Mouse (Mus musculus): Measurements from ENCODE around the gene Armh1. TPM values are rescaled to one million over a fixed set of nuclear protein-coding genes. Genes with fewer than 3 reads are reported as not detected.

Armh1 gene
- polyA plus RNA-seq, 1 experiment from 2014 or later, result 1.5 TPM

DNA sequence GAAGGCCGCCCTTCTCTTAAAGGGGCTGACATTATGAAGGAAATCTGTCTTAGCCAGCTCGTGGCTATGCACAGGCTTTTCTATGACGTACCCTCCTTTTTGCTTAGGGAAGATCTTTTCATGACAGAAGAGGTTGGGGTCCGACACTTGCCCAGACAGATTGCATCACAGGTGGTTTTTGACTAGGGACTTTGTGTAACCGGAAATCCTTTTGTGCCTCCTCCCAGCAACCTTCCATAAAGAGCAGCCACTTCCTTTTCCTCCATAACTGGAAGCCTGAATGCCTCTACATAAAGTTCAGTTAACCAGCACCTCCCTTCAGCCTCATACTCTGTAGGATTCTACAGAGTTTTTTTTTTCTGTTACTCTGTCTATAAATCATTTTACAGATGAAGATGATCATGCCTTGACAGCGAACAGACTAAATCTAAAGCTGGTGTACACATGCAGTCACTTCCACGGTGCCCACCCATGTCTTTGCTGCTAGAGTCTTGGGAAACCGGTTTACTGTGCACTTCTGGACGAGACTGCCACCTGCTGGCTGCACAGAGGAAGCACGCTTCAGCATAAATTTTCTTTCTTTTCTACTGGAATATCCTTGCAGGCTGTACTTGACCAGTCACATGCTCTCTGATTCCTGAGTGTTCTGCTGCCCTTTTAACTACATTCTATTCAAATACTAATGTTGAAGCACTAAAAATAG is 33.3 kb downstream of the Armh1 start:
- 37% methylated on average over 10 of the region's 10 CpGs for WGBS
- no peak overlapping the region for H3K4me3 ChIP-seq (replicated peaks)
- no peaks in the 10 kb centered on the region for H3K9me3 ChIP-seq (replicated peaks)
- no peak overlapping the region for H3K27ac ChIP-seq (replicated peaks)
- no peaks in the 10 kb centered on the region for H3K36me3 ChIP-seq
- H3K4me1 ChIP-seq, result no peaks in the 10 kb centered on the region
- H3K4me2 ChIP-seq, result no peak overlapping the region
- H3K27me3 ChIP-seq (replicated peaks), result no peaks in the 10 kb centered on the region
- peak; percentile 53; the same call in 1 of the 2 replicates for ATAC-seq (ENCODE audit: low FRiP score)
- H3K9ac ChIP-seq (replicated peaks), result no peak overlapping the region

- no peak overlapping the region for H3K4me3 ChIP-seq (replicated peaks)
- H3K9me3 ChIP-seq (replicated peaks), result no peaks in the 10 kb centered on the region
- no peaks in the 10 kb centered on the region for H3K36me3 ChIP-seq
- H3K4me1 ChIP-seq, result no peaks in the 10 kb centered on the region
- no peaks in the 10 kb centered on the region for H3K27me3 ChIP-seq (replicated peaks)
- no peak for ATAC-seq (ENCODE audit: low FRiP score)
- no peak overlapping the region for H3K4me2 ChIP-seq
- no peak overlapping the region for H3K9ac ChIP-seq (replicated peaks)
- H3K27ac ChIP-seq (replicated peaks), result no peak overlapping the region
- 78% methylated on average over 5 of the region's 5 CpGs for WGBS
These were observed 34.9 kb downstream of the Armh1 start for GRCm38 (mm10) chr4:117217029-117217428.

- H3K27me3 ChIP-seq (replicated peaks), result no peaks in the 10 kb centered on the region
- H3K27ac ChIP-seq (replicated peaks), result no peak overlapping the region
- H3K9me3 ChIP-seq (replicated peaks), result no peaks in the 10 kb centered on the region
- 0 out of 2 replicates have a peak, but pooled peaks cover 3% of the 10 kb centered on the region for H3K4me1 ChIP-seq
- no peaks in the 10 kb centered on the region for H3K36me3 ChIP-seq
- H3K4me2 ChIP-seq, result no peak overlapping the region
- no peak overlapping the region for H3K4me3 ChIP-seq (replicated peaks)
- 88% methylated on average over 6 of the region's 6 CpGs for WGBS
- ATAC-seq (ENCODE audit: low FRiP score), result no peak
- no peak overlapping the region for H3K9ac ChIP-seq (replicated peaks)
These were observed 37.7 kb downstream of the Armh1 start for GRCm38 (mm10) chr4:117214250-117214649.

DNA sequence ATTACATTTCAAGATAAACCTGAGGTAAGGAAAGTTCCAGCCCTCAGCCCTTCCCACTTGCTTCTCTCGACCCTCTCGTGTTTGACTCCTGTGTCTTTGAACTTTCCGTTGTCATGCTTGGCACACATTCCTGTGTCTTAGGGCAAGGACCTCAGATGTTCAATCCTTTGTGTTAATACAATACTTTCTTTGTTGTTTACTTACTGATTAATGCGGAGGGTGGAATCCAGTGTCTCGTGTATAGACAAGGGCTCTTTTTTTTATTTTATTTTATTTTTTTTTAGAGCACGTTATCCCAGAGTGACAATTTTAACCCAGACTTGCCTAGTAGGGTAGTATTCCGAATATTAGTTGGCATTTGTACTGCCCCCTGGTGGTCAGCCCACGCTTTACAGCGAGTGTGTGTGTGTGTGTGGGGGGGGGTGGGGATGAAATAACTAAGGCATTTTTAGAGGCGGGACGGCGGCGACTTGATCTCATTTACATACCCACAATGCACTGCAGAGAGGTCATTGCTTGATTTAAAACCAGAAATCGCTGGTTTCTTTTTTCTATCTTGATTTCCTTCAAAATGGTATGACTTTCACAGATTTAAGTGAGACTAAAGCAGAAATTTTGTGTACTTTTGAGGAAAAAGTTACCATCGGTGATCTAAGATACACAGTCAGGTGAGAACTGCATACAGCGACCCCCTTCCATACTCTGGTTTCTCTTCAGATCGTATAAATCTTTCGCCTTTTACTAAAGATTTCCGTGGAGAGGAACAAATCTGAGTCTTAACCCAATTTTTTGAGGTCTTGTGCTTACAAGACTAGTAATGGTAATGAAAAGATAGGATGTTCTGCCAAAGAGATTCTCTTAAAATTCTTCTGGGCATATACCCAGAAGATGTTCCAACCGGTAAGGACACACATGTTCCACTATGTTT is 41.5 kb downstream of the Armh1 start:
- no peak for ATAC-seq (ENCODE audit: low FRiP score)
- H3K36me3 ChIP-seq, result no peaks in the 10 kb centered on the region
- H3K4me1 ChIP-seq, result 0 out of 2 replicates have a peak, but pooled peaks cover 3% of the 10 kb centered on the region
- no peak overlapping the region for H3K4me3 ChIP-seq (replicated peaks)
- no peak overlapping the region for H3K9ac ChIP-seq (replicated peaks)
- no peaks in the 10 kb centered on the region for H3K9me3 ChIP-seq (replicated peaks)
- H3K27me3 ChIP-seq (replicated peaks), result no peaks in the 10 kb centered on the region
- peak overlapping the region; percentile 26 for H3K4me2 ChIP-seq
- no peak overlapping the region for H3K27ac ChIP-seq (replicated peaks)
- 3% methylated on average over 20 of the region's 20 CpGs for WGBS

DNA sequence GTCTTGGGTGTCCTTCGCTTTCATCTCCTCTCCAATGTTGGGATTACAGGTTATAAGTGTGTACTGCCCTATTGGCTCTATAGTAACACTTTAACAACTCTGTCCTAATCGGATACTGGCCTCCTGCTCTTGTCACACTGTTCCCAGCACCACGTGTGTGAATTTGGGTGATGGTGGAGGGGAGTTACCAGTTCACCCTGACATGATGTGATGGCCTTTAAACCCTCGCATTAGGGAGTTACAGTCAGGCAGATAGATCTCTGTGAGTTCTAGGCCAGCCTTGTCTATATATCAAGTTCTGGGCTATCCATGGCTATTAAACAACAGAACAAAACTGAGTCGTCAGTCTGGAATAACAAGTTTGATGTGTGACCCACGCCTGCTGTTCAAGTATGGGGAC is 42.3 kb downstream of the Armh1 start:
- no peaks in the 10 kb centered on the region for H3K36me3 ChIP-seq
- H3K9me3 ChIP-seq (replicated peaks), result no peaks in the 10 kb centered on the region
- H3K27ac ChIP-seq (replicated peaks), result no peak overlapping the region
- H3K4me2 ChIP-seq, result no peak overlapping the region
- WGBS, result 79% methylated on average over 6 of the region's 6 CpGs
- no peak overlapping the region for H3K9ac ChIP-seq (replicated peaks)
- no peaks in the 10 kb centered on the region for H3K27me3 ChIP-seq (replicated peaks)
- H3K4me1 ChIP-seq, result 0 out of 2 replicates have a peak, but pooled peaks cover 3% of the 10 kb centered on the region
- ATAC-seq (ENCODE audit: low FRiP score), result no peak
- H3K4me3 ChIP-seq (replicated peaks), result no peak overlapping the region

GRCm38 (mm10) chr4:117202992-117203354 is 49.0 kb downstream of the Armh1 start:
- H3K4me1 ChIP-seq, result 0 out of 2 replicates have a peak, but pooled peaks cover 5% of the 10 kb centered on the region
- no peaks in the 10 kb centered on the region for H3K9me3 ChIP-seq (replicated peaks)
- no peak overlapping the region for H3K27ac ChIP-seq (replicated peaks)
- no peaks in the 10 kb centered on the region for H3K27me3 ChIP-seq (replicated peaks)
- H3K9ac ChIP-seq (replicated peaks), result no peak overlapping the region
- ATAC-seq (ENCODE audit: low FRiP score), result no peak
- 61% methylated on average over 4 of the region's 4 CpGs for WGBS
- H3K36me3 ChIP-seq, result no peaks in the 10 kb centered on the region
- H3K4me2 ChIP-seq, result no peak overlapping the region
- H3K4me3 ChIP-seq (replicated peaks), result no peak overlapping the region

- no peaks in the 10 kb centered on the region for H3K9me3 ChIP-seq (replicated peaks)
- no peaks in the 10 kb centered on the region for H3K27me3 ChIP-seq (replicated peaks)
- peak overlapping the region; percentile 30; the same call in 1 of the 2 replicates for H3K27ac ChIP-seq (replicated peaks)
- WGBS, result 1% methylated on average over 25 of the region's 25 CpGs
- H3K4me2 ChIP-seq, result peak overlapping the region; percentile 57
- H3K36me3 ChIP-seq, result no peaks in the 10 kb centered on the region
- H3K4me3 ChIP-seq (replicated peaks), result peak overlapping the region; percentile 32
- ATAC-seq (ENCODE audit: low FRiP score), result peak; percentile 53; the same call in 1 of the 2 replicates
- 0 out of 2 replicates have a peak, but pooled peaks cover 5% of the 10 kb centered on the region for H3K4me1 ChIP-seq
- H3K9ac ChIP-seq (replicated peaks), result peak overlapping the region; percentile 48
These were observed 49.6 kb downstream of the Armh1 start for GRCm38 (mm10) chr4:117202046-117202991.

DNA sequence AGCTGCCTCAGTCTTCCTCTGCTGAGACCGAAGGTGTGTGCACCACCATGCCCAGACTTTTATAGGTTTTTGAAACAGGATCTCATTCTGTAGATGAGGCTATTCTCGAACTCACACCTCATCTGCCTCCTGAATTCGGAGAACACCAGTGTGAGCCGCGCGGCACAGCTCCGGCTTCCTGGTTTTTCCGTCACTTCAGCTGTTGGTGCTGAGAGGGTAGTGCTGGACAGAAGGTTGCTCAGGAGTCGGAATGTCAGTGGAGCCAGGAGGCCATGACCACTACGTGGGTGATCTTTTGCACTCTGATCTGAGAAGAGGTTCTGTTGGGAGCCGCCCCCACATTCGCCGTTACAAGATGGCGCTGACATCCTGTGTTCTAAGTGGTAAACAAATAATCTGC is 60.1 kb downstream of the Armh1 start:
- Histone ChIP-seq H3K4me3 (replicated peaks) (no peak overlapping the region), H3K27ac (replicated peaks) (no peak overlapping the region), H3K4me1 (peaks cover 11% of the 10 kb centered on the region), H3K36me3 (no peaks in the 10 kb centered on the region), H3K4me2 (no peak overlapping the region), H3K9ac (replicated peaks) (no peak overlapping the region), H3K27me3 (replicated peaks) (no peaks in the 10 kb centered on the region), H3K9me3 (replicated peaks) (no peaks in the 10 kb centered on the region)
- 97% methylated on average over 14 of the region's 14 CpGs for WGBS
- no peak for ATAC-seq (ENCODE audit: low FRiP score)

DNA sequence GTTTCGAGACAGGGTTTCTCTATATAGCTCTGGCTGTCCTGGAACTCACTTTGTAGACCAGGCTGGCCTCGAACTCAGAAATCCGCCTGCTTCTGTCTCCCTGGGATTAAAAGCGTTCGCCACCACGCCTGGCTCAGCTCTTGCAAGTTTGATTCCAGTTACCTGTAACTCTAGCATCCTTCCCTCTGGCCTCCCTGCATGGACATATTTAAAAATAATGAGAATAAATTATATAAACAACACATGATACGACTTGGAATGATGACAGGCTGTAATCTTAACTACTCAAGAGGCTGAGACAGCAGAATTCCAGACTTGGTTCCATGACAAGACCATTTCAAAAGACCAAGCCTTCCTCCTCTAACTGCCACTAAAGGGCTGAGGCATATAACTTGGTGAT is 61.3 kb downstream of the Armh1 start:
- Histone ChIP-seq H3K4me1 (peaks cover 11% of the 10 kb centered on the region), H3K36me3 (no peaks in the 10 kb centered on the region), H3K27ac (replicated peaks) (peak overlapping the region; percentile 84), H3K27me3 (replicated peaks) (no peaks in the 10 kb centered on the region; the same call in 1 of the 2 replicates), H3K4me2 (no peak overlapping the region), H3K9me3 (replicated peaks) (no peaks in the 10 kb centered on the region), H3K9ac (replicated peaks) (no peak overlapping the region), H3K4me3 (replicated peaks) (no peak overlapping the region)
- no peak for ATAC-seq (ENCODE audit: low FRiP score)
- WGBS, result 73% methylated on average over 7 of the region's 7 CpGs

DNA sequence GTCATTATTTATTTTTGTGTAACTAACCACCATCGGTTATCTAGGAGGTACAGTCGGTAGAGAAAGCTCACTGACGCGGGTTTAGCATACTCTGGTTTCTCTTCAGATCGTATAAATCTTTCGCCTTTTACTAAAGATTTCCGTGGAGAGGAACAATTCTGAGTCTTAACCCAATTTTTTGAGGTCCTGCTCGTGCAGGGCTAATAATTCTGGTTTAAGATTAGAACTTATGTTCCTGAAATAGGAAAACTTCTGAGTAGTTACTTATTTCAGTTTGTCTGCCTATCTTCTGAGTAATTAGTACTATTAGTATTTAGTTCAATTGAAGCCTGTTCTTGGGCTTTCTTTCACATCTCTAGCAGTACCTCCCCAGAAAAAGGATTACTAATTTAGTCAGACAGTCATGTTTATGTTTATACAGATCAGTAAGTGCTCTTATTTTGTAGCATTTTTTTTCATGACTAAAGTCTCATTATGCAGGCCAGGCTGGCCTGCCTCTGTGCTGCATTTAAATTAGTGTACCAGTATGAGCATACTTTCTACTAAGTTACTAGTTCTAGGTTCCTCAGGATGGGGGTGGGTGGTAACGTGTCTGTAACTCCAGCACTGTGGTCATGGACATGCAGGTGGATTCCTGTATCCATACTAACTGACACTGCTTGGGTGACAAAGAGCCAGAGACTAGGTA is 61.9 kb downstream of the Armh1 start:
- Histone ChIP-seq H3K27me3 (replicated peaks) (no peaks in the 10 kb centered on the region; the same call in 1 of the 2 replicates), H3K9me3 (replicated peaks) (no peaks in the 10 kb centered on the region), H3K9ac (replicated peaks) (peak overlapping the region; percentile 70), H3K4me2 (peak overlapping the region; percentile 55), H3K27ac (replicated peaks) (peak overlapping the region; percentile 84), H3K36me3 (no peaks in the 10 kb centered on the region), H3K4me3 (replicated peaks) (peak overlapping the region; percentile 29), H3K4me1 (peaks cover 11% of the 10 kb centered on the region)
- under 1% methylated on average over 9 of the region's 9 CpGs for WGBS
- ATAC-seq (ENCODE audit: low FRiP score), result peak; percentile 84
